Mouse (Mus musculus): ENCODE measurements at regions not wholly inside any gene's neighbourhood (a gene's known extent, or its start where the extent isn't known, plus 50 kb on each side); places are given as distances from the start of the nearest gene placed in this dataset.

- no peak for DNase-seq (ENCODE audit: low read depth in 2 of 2, low spot score in 2 of 2)
Observed at GRCm38 (mm10) chr14:61985575-61985974, 306.8 kb upstream of the Rnaseh2b start.

GRCm38 (mm10) chr14:61986203-61986602 lies 306.2 kb upstream of the Rnaseh2b start:
- DNase-seq (ENCODE audit: low read depth in 2 of 2, low spot score in 2 of 2): no peak

GRCm38 (mm10) chr14:61995253-61995652 lies 297.1 kb upstream of the Rnaseh2b start:
- no peak for DNase-seq (ENCODE audit: low read depth in 2 of 2, low spot score in 2 of 2)

- no peak for DNase-seq (ENCODE audit: low read depth in 2 of 2, low spot score in 2 of 2)
Observed at GRCm38 (mm10) chr14:61997736-61998135, 294.7 kb upstream of the Rnaseh2b start.

- DNase-seq (ENCODE audit: low read depth in 2 of 2, low spot score in 2 of 2): no peak
Observed at GRCm38 (mm10) chr14:61998259-61998658, 294.1 kb upstream of the Rnaseh2b start.

GRCm38 (mm10) chr14:62001481-62001949 lies 290.9 kb upstream of the Rnaseh2b start:
- no peak for DNase-seq (ENCODE audit: low read depth in 2 of 2, low spot score in 2 of 2)

GRCm38 (mm10) chr14:62002131-62002530 lies 290.3 kb upstream of the Rnaseh2b start:
- DNase-seq (ENCODE audit: low read depth in 2 of 2, low spot score in 2 of 2): no peak

GRCm38 (mm10) chr14:62003013-62003781 lies 289.2 kb upstream of the Rnaseh2b start:
- DNase-seq (ENCODE audit: low read depth in 2 of 2, low spot score in 2 of 2): no peak

- DNase-seq (ENCODE audit: low read depth in 2 of 2, low spot score in 2 of 2): no peak
Observed at GRCm38 (mm10) chr14:62003797-62004196, 288.6 kb upstream of the Rnaseh2b start.

GRCm38 (mm10) chr14:62008707-62009106 lies 283.7 kb upstream of the Rnaseh2b start:
- no peak for DNase-seq (ENCODE audit: low read depth in 2 of 2, low spot score in 2 of 2)

GRCm38 (mm10) chr14:62018804-62019203 lies 273.6 kb upstream of the Rnaseh2b start:
- no peak for DNase-seq (ENCODE audit: low read depth in 2 of 2, low spot score in 2 of 2)

- DNase-seq (ENCODE audit: low read depth in 2 of 2, low spot score in 2 of 2): no peak
Observed at GRCm38 (mm10) chr14:62020996-62021395, 271.4 kb upstream of the Rnaseh2b start.

- no peak for DNase-seq (ENCODE audit: low read depth in 2 of 2, low spot score in 2 of 2)
Observed at GRCm38 (mm10) chr14:62022193-62022592, 270.2 kb upstream of the Rnaseh2b start.

- no peak for DNase-seq (ENCODE audit: low read depth in 2 of 2, low spot score in 2 of 2)
Observed at GRCm38 (mm10) chr14:62023022-62023421, 269.4 kb upstream of the Rnaseh2b start.

GRCm38 (mm10) chr14:62027751-62028279 lies 264.6 kb upstream of the Rnaseh2b start:
- no peak for DNase-seq (ENCODE audit: low read depth in 2 of 2, low spot score in 2 of 2)

- no peak for DNase-seq (ENCODE audit: low read depth in 2 of 2, low spot score in 2 of 2)
Observed at GRCm38 (mm10) chr14:62030059-62030458, 262.3 kb upstream of the Rnaseh2b start.

- DNase-seq (ENCODE audit: low read depth in 2 of 2, low spot score in 2 of 2): no peak
Observed at GRCm38 (mm10) chr14:62033661-62034060, 258.7 kb upstream of the Rnaseh2b start.

- DNase-seq (ENCODE audit: low read depth in 2 of 2, low spot score in 2 of 2): no peak
Observed at GRCm38 (mm10) chr14:62034664-62035063, 257.7 kb upstream of the Rnaseh2b start.

- DNase-seq (ENCODE audit: low read depth in 2 of 2, low spot score in 2 of 2): no peak
Observed at GRCm38 (mm10) chr14:62035416-62035815, 257.0 kb upstream of the Rnaseh2b start.

- DNase-seq (ENCODE audit: low read depth in 2 of 2, low spot score in 2 of 2): no peak
Observed at GRCm38 (mm10) chr14:62037514-62037913, 254.9 kb upstream of the Rnaseh2b start.

GRCm38 (mm10) chr14:62037917-62038316 lies 254.5 kb upstream of the Rnaseh2b start:
- no peak for DNase-seq (ENCODE audit: low read depth in 2 of 2, low spot score in 2 of 2)

- peak; percentile 8 to 34 for DNase-seq (ENCODE audit: low read depth in 2 of 2, low spot score in 2 of 2)
Observed at GRCm38 (mm10) chr14:62042305-62043116, 249.9 kb upstream of the Rnaseh2b start.

All from CD8-positive naive resting alpha-beta T cell, adult 2 months (primary cell).